Mouse (Mus musculus) embryonic facial prominence, embryonic 15.5 days (tissue): Measurements from ENCODE around the gene Kctd17. TPM values are rescaled to one million over a fixed set of nuclear protein-coding genes. Genes with fewer than 3 reads are reported as not detected.

ENCODE experiments used
- ATAC-seq: fragments of 200-750 bp; cut with Nextera tagmentation; 2 replicates; pipeline ENCODE4 v1.8.0; 2017; ENCODE audit warnings: low read depth, moderate TSS enrichment; ENCODE audit not compliant: insufficient number of reproducible peaks, low FRiP score, low TSS enrichment
- H3K27ac ChIP-seq: fragments of 300-500 bp; sonication (generic); replicated peaks from 2 replicates; pipeline ENCODE4 v1.5.1; 2015; ENCODE audit warnings: mild to moderate bottlenecking, inconsistent platforms
- H3K27me3 ChIP-seq: fragments of 300-500 bp; sonication (generic); 2 replicates; pipeline ENCODE4 v1.6.1; 2015; ENCODE audit warnings: inconsistent platforms
- H3K36me3 ChIP-seq: fragments of 300-500 bp; sonication (generic); 2 replicates; pipeline ENCODE4 v1.6.1; 2015; ENCODE audit warnings: mild to moderate bottlenecking, inconsistent platforms
- H3K4me1 ChIP-seq: fragments of 300-500 bp; sonication (generic); 2 replicates; pipeline ENCODE4 v1.6.1; 2015; ENCODE audit warnings: inconsistent platforms
- H3K4me2 ChIP-seq: fragments of 300-500 bp; sonication (generic); replicated peaks from 2 replicates; pipeline ENCODE4 v1.6.1; 2015; ENCODE audit warnings: mild to moderate bottlenecking, inconsistent platforms
- H3K4me3 ChIP-seq: fragments of 300-500 bp; sonication (generic); replicated peaks from 2 replicates; pipeline ENCODE4 v1.5.1; 2015; ENCODE audit warnings: mild to moderate bottlenecking, inconsistent platforms
- H3K9ac ChIP-seq: fragments of 300-500 bp; sonication (generic); 2 replicates; pipeline ENCODE4 v1.6.1; 2015; ENCODE audit warnings: inconsistent platforms
- H3K9me3 ChIP-seq: fragments of 300-500 bp; sonication (generic); replicated peaks from 2 replicates; pipeline ENCODE4 v1.6.1; 2016; ENCODE audit warnings: inconsistent platforms
- WGBS: fragments of 180-500 bp; shearing (Covaris S2); methylation state at CpG from one replicate; pipeline ENCODE4 v1.1.7; 2015; 5-methylcytosine and 5-hydroxymethylcytosine counted together
- polyA plus RNA-seq: library from polyadenylated mRNA; unstranded; fragments of >200 nt; fragmentation: Nextera tagmentation; extraction: Ambion mirVana; gene quantifications from 2 replicates; pipeline ENCODE4 v1.2.1, GENCODE M21; 2015

Gene Kctd17
- polyA plus RNA-seq, 1 experiment from 2014 or later, result 59.0 TPM

DNA sequence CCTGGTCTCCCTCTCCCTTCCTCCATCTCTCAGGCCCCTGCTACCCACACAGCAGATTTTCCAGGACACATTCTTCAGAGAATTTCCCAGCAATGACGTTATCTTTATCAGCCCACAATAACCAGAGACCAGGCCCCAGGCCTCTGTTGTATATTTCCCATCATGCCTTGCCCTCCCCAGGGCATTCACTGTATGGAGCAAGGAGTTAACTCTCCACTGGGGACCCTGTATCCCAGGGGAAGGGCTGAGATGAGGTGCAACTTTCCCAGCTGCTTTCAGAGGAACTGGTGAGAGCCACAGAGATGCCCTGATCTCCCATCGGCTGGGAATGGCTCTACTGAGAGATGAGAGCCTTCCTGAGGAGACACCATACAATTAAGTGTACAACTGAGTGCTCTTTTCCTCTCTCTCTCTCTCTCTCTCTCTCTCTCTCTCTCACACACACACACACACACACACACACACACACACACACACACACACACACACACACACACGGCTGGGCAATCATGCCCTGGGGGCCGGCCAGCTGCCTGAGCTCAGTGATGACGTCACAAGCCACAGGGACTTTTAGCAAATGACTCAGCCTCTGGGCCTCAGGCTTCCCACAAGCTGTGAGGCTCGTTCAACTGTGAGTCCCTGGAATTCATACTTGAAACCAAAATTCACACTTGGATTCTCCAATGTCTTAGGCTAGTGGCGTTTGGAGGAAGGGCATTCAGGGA is 21.5 kb downstream of the Kctd17 start:
- WGBS, result 20% methylated on average over 7 of the region's 7 CpGs
- H3K27me3 ChIP-seq, result no peaks in the 10 kb centered on the region
- H3K9me3 ChIP-seq, result no peaks in the 10 kb centered on the region
- peak overlapping the region; percentile 53 for H3K27ac ChIP-seq
- ATAC-seq, result no peak
- no peak overlapping the region for H3K4me3 ChIP-seq
- H3K9ac ChIP-seq, result no peak overlapping the region
- peaks cover 18% of the 10 kb centered on the region for H3K4me1 ChIP-seq
- H3K36me3 ChIP-seq, result no peaks in the 10 kb centered on the region
- H3K4me2 ChIP-seq, result no peak overlapping the region

DNA sequence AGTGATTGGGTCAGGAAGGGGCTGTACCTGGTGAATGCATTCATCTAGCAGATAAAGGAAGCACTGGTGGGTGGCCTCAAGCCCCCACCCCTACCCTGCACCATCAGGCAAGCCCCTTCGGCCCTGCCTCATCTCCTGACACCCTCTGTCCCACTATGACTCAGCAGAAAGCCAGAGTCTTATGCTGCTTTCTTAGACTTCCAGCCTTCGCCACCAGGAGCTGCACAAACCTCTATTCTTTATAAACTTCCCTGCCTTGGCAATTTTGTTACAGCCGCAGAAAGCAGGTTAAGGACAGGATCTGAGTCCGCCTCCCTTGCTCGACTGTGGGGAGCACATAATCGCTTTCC is 22.0 kb downstream of the Kctd17 start:
- no peak overlapping the region for H3K4me3 ChIP-seq
- ATAC-seq, result no peak
- H3K27ac ChIP-seq, result peak overlapping the region; percentile 53
- H3K27me3 ChIP-seq, result no peaks in the 10 kb centered on the region
- H3K9ac ChIP-seq, result no peak overlapping the region
- peaks cover 24% of the 10 kb centered on the region for H3K4me1 ChIP-seq
- WGBS, result 82% methylated on average over 6 of the region's 6 CpGs
- H3K4me2 ChIP-seq, result no peak overlapping the region
- no peaks in the 10 kb centered on the region for H3K9me3 ChIP-seq
- no peaks in the 10 kb centered on the region for H3K36me3 ChIP-seq

DNA sequence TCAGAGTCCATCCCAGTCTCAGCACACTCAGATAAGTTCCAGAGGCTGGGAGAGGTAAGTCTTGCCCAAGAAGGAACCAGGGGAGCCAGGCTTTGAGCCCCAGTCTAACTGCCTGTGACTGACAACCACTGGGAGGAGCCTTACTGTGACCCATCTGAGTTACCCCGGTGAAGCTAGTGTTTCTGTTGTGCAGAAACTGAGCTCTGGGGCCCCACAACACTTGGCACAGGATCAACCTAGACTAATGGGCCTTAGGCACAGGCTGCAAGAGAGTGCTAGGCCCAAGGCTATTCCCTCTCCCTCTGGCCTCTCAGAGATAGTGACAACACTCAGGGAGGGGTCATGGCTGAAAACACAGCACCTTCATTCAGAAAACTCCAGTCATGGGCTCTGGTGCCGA is 22.8 kb downstream of the Kctd17 start:
- Histone ChIP-seq H3K36me3 (no peaks in the 10 kb centered on the region), H3K27me3 (no peaks in the 10 kb centered on the region), H3K4me1 (peaks cover 31% of the 10 kb centered on the region), H3K4me3 (no peak overlapping the region), H3K4me2 (no peak overlapping the region), H3K9ac (no peak overlapping the region), H3K9me3 (no peaks in the 10 kb centered on the region), H3K27ac (no peak overlapping the region)
- no peak for ATAC-seq
- 70% methylated on average over 2 of the region's 2 CpGs for WGBS

DNA sequence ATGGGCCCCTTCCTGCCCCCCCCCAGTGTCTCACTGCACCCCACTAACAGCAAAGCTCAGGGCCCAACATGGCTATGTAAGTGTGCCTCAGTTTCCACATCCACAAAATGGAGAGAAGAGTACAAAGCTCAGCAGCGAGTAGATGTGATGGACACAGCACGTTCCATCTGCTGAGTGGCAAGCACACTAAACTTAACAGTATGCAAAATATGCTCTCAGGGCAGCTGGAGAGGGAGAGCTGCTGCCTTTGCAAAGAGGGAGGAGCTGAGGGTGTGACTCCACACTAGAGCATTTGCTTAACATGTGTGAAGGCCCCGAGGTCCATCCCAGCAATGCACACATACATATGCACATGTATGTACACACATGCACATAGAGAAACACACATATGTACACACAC is 24.6 kb downstream of the Kctd17 start:
- Histone ChIP-seq H3K36me3 (no peaks in the 10 kb centered on the region), H3K27ac (no peak overlapping the region), H3K27me3 (no peaks in the 10 kb centered on the region), H3K4me3 (no peak overlapping the region), H3K9ac (no peak overlapping the region), H3K4me1 (peaks cover 26% of the 10 kb centered on the region), H3K9me3 (no peaks in the 10 kb centered on the region), H3K4me2 (no peak overlapping the region)
- ATAC-seq, result no peak
- WGBS, result 61% methylated on average over 3 of the region's 3 CpGs

DNA sequence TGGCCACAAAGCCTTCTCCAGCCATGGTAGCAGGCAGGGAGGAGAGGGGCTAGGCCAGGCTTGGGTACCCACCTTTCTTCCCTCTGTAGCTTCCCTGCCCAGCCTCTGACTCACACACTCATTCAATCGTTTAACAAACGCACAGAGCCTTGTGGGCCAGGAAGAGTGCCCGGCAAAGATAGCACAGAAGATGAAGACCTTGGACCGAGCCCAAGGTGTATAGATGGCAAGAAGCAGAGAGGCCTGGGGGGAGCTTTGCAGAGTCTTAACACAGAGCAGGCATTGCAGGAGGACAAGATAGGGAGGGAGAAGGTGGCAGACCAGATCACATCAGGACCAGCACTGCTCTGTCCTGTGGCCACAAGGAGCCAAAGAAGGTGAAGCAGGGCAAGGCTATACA is 26.8 kb downstream of the Kctd17 start:
- Histone ChIP-seq H3K4me2 (no peak overlapping the region), H3K36me3 (no peaks in the 10 kb centered on the region), H3K9ac (no peak overlapping the region), H3K4me3 (no peak overlapping the region), H3K27me3 (no peaks in the 10 kb centered on the region), H3K4me1 (peaks cover 26% of the 10 kb centered on the region), H3K9me3 (no peaks in the 10 kb centered on the region), H3K27ac (no peak overlapping the region)
- no peak for ATAC-seq
- WGBS, result 57% methylated on average over 4 of the region's 4 CpGs

DNA sequence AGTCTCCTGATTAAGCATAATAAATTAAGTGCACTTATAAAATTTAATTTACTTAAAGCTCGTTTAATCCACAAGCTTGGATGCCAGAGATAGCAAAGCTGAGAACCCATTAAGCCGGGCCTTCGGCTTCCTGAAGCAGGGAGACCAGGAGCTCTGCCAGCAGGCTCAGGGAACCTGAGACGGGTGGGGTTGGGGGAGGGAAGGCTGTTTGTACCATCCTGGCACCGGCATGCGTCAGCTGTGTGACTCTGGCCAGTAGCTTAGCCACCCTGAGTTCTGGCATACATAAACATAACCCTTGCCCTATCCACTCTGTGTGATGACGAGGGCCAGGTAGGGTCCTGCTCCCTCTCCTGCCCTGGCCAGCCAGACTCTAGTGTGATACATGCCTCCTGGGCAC is 27.7 kb downstream of the Kctd17 start:
- Histone ChIP-seq H3K4me2 (no peak overlapping the region), H3K36me3 (no peaks in the 10 kb centered on the region), H3K9ac (no peak overlapping the region), H3K4me3 (no peak overlapping the region), H3K4me1 (peaks cover 22% of the 10 kb centered on the region), H3K9me3 (no peaks in the 10 kb centered on the region), H3K27me3 (no peaks in the 10 kb centered on the region), H3K27ac (no peak overlapping the region)
- WGBS, result 28% methylated on average over 7 of the region's 7 CpGs
- no peak for ATAC-seq

DNA sequence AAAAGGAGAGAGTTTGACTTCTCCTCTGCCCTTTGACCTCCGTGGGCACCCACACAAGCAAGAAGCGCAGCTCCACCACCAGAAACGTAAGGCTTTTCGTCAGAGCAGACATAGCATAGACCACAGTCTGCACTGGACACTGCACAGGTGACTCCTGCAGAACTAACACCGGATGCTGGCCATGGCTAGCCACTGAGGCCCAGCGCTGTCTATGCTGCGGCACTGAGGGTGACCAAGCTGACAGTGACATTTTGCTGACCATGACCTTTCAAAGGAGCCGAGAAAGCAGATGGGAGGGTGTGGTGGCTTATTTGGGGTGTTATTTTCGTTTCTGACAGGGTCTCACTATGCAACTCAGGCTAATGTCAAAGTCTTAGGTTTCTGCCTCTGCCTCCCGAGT is 28.8 kb downstream of the Kctd17 start:
- H3K27me3 ChIP-seq, result no peaks in the 10 kb centered on the region
- 77% methylated on average over 10 of the region's 10 CpGs for WGBS
- H3K36me3 ChIP-seq, result no peaks in the 10 kb centered on the region
- no peak overlapping the region for H3K27ac ChIP-seq
- H3K4me3 ChIP-seq, result no peak overlapping the region
- no peaks in the 10 kb centered on the region for H3K9me3 ChIP-seq
- no peak overlapping the region for H3K9ac ChIP-seq
- H3K4me2 ChIP-seq, result no peak overlapping the region
- ATAC-seq, result no peak
- peaks cover 18% of the 10 kb centered on the region; the same call in 1 of the 2 replicates for H3K4me1 ChIP-seq

DNA sequence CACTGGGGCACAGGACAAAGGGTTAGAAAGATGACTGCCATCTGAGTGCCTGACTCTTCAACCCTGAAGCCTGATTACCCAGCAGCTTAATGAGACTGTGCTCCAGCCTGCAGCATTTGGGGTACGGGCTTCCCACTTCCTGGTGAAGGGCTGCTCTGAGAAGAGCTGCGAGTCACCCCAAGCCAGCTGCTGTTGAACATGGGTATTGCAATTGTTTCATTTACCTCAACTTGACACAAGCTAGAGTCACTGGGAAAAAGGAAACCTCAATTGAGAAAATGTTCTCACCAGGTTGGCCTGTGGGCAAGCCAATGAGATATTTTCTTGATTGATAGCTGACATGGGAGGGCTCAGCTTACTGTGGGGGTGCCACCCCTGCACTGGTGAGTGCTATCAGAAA is 34.6 kb downstream of the Kctd17 start:
- Histone ChIP-seq H3K9me3 (no peaks in the 10 kb centered on the region), H3K9ac (no peak overlapping the region), H3K27me3 (no peaks in the 10 kb centered on the region), H3K4me3 (no peak overlapping the region), H3K27ac (no peak overlapping the region), H3K4me2 (no peak overlapping the region), H3K4me1 (no peaks in the 10 kb centered on the region), H3K36me3 (no peaks in the 10 kb centered on the region)
- WGBS, result 61% methylated on average over 2 of the region's 2 CpGs
- ATAC-seq, result no peak

DNA sequence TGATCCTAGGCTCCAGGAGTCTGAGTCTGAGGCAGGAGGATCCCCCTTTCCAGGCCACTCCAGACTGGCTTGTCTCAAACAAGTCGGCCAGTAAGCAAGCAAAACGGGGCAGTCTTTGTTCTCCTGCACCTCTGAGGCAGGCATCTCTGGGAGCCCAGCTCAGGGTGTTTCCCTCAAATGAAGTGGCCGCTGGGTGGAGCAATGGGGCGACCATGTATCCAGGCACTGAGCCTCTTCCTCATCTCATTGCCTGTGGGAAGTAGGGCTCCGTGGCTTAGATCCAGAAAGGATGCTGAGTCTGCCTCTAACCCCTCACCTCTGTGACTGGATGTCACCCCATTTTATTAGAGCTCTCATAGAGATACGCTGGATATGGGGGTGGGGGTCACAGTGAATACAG is 38.4 kb downstream of the Kctd17 start:
- H3K9ac ChIP-seq, result no peak overlapping the region
- H3K36me3 ChIP-seq, result no peaks in the 10 kb centered on the region
- H3K9me3 ChIP-seq, result no peaks in the 10 kb centered on the region
- no peak overlapping the region for H3K4me2 ChIP-seq
- H3K4me3 ChIP-seq, result no peak overlapping the region
- 36% methylated on average over 6 of the region's 6 CpGs for WGBS
- no peak for ATAC-seq
- H3K4me1 ChIP-seq, result no peaks in the 10 kb centered on the region
- H3K27ac ChIP-seq, result no peak overlapping the region
- H3K27me3 ChIP-seq, result no peaks in the 10 kb centered on the region

DNA sequence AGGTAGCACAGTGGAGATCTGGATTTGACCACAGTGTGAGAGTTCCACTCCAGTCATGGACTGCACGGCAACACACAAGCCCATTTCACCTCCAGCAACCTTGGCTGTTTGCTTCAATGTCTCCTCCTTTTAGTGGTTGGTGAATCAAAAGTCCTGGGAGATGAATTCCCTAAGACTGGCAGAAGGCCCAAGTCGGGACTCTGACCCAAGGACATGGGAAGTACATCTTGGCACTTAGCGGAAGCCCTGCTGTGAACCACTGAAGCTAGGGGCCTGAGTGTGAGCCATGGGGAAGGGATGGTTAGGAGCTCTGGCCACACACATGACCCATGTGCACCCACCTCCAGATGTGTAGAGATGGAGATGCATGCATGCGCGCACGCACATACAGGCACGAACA is 39.2 kb downstream of the Kctd17 start:
- H3K4me3 ChIP-seq, result no peak overlapping the region
- ATAC-seq, result no peak
- WGBS, result 92% methylated on average over 7 of the region's 7 CpGs

DNA sequence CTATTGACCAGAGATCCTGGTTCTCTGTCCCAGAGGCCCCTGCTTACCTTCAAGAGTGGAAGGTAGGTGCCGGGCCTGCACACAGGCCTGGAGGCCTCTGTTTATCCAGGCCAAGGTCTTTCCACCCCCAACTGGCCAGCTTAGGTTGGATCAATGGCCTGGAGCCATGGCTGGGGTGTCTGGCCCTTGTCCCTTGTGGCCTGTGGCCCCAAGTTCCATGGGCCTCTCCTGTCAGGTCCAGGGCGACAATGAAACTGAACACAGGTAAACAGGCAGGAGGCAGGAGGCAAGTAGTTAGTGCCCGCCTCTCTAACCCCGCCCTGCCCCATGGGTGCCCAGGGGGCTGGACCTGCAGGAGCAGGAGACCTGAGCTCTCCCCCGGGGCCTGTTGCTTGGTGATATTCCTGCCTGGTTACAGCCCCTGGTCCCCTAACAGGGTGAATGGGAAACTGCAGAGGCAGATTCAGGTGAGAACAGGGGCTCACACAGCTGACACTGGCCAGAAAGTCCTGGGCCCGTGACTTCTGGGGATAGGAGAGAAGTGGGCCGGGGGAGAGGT is 40.1 kb downstream of the Kctd17 start, which contains the start of gene Tmprss6:
Gene Tmprss6 (minus strand): TSS at position 256 of the 559 bp plus-strand sequence.
- ATAC-seq, result peak; percentile 70
- H3K27ac ChIP-seq, result no peak within 1 kb of the TSS
- no peaks in the 10 kb centered on the region for H3K4me1 ChIP-seq
- WGBS, result 64% methylated on average over 7 of the region's 7 CpGs
- H3K36me3 ChIP-seq, result no peaks in the 10 kb centered on the region
- H3K9me3 ChIP-seq, result no peaks in the 10 kb centered on the region
- H3K27me3 ChIP-seq, result no peaks in the 10 kb centered on the region
- no peak within 1 kb of the TSS for H3K4me2 ChIP-seq
- H3K9ac ChIP-seq, result no peak within 1 kb of the TSS
- H3K4me3 ChIP-seq, result no peak within 1 kb of the TSS

More for the DNA sequence above, 39.2 kb downstream of the Kctd17 start:
- Histone ChIP-seq H3K4me2 (no peak overlapping the region), H3K27ac (no peak overlapping the region), H3K27me3 (no peaks in the 10 kb centered on the region), H3K9me3 (no peaks in the 10 kb centered on the region), H3K36me3 (no peaks in the 10 kb centered on the region), H3K4me1 (no peaks in the 10 kb centered on the region), H3K9ac (no peak overlapping the region)
